Mouse (Mus musculus): ENCODE data around the gene Ffar4. TPM values are rescaled to one million over a fixed set of nuclear protein-coding genes. Genes with fewer than 3 reads are reported as not detected.

Ffar4 gene
- polyA plus RNA-seq, 1 experiment from 2014 or later: 0.46 TPM

DNA sequence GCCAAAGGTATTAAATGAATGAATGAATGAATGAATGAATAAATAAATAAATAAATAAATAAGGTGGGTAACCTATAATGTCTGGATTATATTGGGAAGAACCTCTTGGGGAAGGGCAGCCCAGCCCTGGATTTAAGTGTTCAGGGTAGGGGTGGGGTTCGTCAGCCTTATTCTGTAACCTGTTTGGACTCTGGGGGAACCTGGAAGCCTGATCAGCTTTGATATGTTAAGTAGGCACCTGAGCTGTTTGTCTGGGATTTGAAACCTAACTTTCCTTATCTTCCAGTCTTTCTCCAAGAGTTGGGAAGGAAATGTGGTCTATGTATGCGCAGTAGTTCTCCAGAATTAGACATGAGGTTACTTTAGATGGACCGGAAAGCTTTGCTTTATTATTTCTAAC lies 33.7 kb upstream of the Ffar4 start:
- no peak for ATAC-seq
- Histone ChIP-seq H3K27me3 (replicated peaks; ENCODE audit: control insufficient read depth, insufficient read depth, low read length) (no peaks in the 10 kb centered on the region), H3K4me2 (ENCODE audit: low read length) (no peak overlapping the region), H3K4me1 (ENCODE audit: control insufficient read depth, insufficient read depth, low read depth, low read length) (no peaks in the 10 kb centered on the region), H3K9me3 (ENCODE audit: control insufficient read depth, low read length) (no peaks in the 10 kb centered on the region), H3K27ac (ENCODE audit: low read depth, low read length) (no peak overlapping the region), H3K4me3 (ENCODE audit: low read length) (no peak overlapping the region), H3K9ac (ENCODE audit: low read depth, low read length) (no peak overlapping the region), H3K36me3 (ENCODE audit: control insufficient read depth, insufficient read depth, low read length) (no peaks in the 10 kb centered on the region)
- WGBS: 90% methylated on average over 3 of the region's 3 CpGs

DNA sequence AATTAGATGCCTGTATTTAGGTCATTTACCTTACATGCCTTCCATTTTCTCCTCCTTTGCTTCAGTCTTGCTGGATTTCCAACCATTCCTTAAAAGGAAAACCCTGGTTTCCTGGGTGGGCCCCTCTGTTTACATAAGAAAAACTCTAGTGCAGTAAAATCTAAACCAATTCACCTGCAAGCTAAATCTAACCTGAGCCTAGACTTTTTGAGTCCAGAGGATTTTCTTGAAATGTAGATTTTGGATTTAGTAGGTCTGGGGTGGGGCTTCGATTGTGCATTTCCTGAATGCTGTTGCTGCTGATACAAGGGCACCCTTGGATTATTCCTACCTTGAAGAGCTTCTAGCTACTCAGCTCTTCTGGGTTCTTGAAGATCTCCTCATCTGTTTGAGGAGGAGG lies 32.8 kb upstream of the Ffar4 start:
- no peaks in the 10 kb centered on the region for H3K4me1 ChIP-seq (ENCODE audit: control insufficient read depth, insufficient read depth, low read depth, low read length)
- H3K27me3 ChIP-seq (replicated peaks; ENCODE audit: control insufficient read depth, insufficient read depth, low read length): no peaks in the 10 kb centered on the region
- H3K36me3 ChIP-seq (ENCODE audit: control insufficient read depth, insufficient read depth, low read length): no peaks in the 10 kb centered on the region
- no peak overlapping the region for H3K27ac ChIP-seq (ENCODE audit: low read depth, low read length)
- H3K4me2 ChIP-seq (ENCODE audit: low read length): no peak overlapping the region
- no peak overlapping the region for H3K9ac ChIP-seq (ENCODE audit: low read depth, low read length)
- no peak overlapping the region for H3K4me3 ChIP-seq (ENCODE audit: low read length)
- ATAC-seq: no peak
- 96% methylated on average over 1 of the region's 1 CpGs for WGBS
- no peaks in the 10 kb centered on the region for H3K9me3 ChIP-seq (ENCODE audit: control insufficient read depth, low read length)

DNA sequence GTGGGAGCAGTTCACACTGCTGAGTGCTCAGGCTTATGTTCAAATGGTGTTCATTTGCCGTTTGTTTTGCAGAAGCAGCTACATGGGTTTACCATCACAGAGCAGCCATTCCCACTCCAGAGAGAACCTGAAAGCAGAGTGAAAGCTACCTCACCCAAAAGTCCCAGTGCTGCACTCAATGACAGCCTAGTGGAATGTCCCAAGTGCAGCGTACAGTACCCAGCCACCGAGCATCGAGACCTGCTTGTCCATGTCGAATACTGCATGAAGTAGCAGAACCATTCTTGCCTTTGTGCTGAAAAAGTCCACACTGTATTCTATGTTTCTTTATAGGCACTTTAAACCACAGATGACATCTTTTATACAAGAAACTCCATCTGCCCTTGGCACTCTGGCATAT lies 23.6 kb upstream of the Ffar4 start:
- Histone ChIP-seq H3K4me2 (ENCODE audit: low read length) (no peak overlapping the region), H3K9me3 (ENCODE audit: control insufficient read depth, low read length) (no peaks in the 10 kb centered on the region), H3K9ac (ENCODE audit: low read depth, low read length) (no peak overlapping the region), H3K27ac (ENCODE audit: low read depth, low read length) (no peak overlapping the region), H3K36me3 (ENCODE audit: control insufficient read depth, insufficient read depth, low read length) (no peaks in the 10 kb centered on the region), H3K4me3 (ENCODE audit: low read length) (no peak overlapping the region), H3K27me3 (replicated peaks; ENCODE audit: control insufficient read depth, insufficient read depth, low read length) (no peaks in the 10 kb centered on the region), H3K4me1 (ENCODE audit: control insufficient read depth, insufficient read depth, low read depth, low read length) (no peaks in the 10 kb centered on the region)
- WGBS: 94% methylated on average over 5 of the region's 5 CpGs
- no peak for ATAC-seq

DNA sequence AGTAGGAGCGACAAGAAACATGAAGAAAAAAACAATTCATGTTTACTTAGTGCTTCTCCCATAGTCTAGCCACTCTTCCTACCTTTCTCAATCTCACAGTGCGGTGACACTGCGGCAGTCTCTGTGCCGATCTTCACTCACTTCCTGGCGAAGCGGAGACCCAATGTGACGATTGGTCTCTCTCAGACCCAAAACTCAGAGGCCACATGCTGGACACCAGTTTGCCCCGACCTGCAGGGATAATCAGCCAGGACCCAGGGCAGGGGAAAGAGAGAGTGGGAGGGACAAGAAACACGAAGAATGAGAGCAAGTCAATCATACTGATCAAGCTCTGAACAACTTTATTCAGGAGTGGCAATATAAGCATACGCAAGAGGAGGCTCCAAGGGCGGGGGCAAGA lies 21.8 kb upstream of the Ffar4 start:
- Histone ChIP-seq H3K9me3 (ENCODE audit: control insufficient read depth, low read length) (no peaks in the 10 kb centered on the region), H3K36me3 (ENCODE audit: control insufficient read depth, insufficient read depth, low read length) (no peaks in the 10 kb centered on the region), H3K4me1 (ENCODE audit: control insufficient read depth, insufficient read depth, low read depth, low read length) (no peaks in the 10 kb centered on the region), H3K4me2 (ENCODE audit: low read length) (no peak overlapping the region), H3K4me3 (ENCODE audit: low read length) (no peak overlapping the region), H3K9ac (ENCODE audit: low read depth, low read length) (no peak overlapping the region), H3K27me3 (replicated peaks; ENCODE audit: control insufficient read depth, insufficient read depth, low read length) (no peaks in the 10 kb centered on the region), H3K27ac (ENCODE audit: low read depth, low read length) (no peak overlapping the region)
- no peak for ATAC-seq
- 82% methylated on average over 11 of the region's 11 CpGs for WGBS

DNA sequence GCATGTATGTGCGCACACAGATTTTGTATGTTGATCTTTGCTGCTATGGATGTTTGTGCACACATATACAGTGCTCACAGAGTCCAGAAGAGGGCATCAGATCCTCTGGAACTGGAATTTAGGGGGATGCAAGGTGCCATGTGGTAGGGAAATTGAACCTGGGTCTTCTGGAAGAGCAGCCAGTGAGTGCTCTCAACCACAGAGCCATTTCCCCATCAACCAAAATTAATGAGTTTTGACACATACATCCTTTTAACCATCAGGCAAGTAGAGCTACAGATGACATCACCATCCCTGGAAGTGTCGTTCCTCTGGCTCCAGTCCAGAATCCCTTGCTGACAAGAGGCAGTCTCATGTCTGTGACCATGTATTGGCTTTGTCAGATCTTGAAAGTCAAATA lies 20.6 kb upstream of the Ffar4 start:
- H3K9ac ChIP-seq (ENCODE audit: low read depth, low read length): no peak overlapping the region
- H3K4me3 ChIP-seq (ENCODE audit: low read length): no peak overlapping the region
- no peaks in the 10 kb centered on the region for H3K9me3 ChIP-seq (ENCODE audit: control insufficient read depth, low read length)
- H3K36me3 ChIP-seq (ENCODE audit: control insufficient read depth, insufficient read depth, low read length): no peaks in the 10 kb centered on the region
- WGBS: 71% methylated on average over 2 of the region's 2 CpGs
- H3K27me3 ChIP-seq (replicated peaks; ENCODE audit: control insufficient read depth, insufficient read depth, low read length): no peaks in the 10 kb centered on the region
- ATAC-seq: peak; percentile 52; the same call in 1 of the 2 replicates
- no peaks in the 10 kb centered on the region for H3K4me1 ChIP-seq (ENCODE audit: control insufficient read depth, insufficient read depth, low read depth, low read length)
- no peak overlapping the region for H3K4me2 ChIP-seq (ENCODE audit: low read length)
- H3K27ac ChIP-seq (ENCODE audit: low read depth, low read length): no peak overlapping the region

DNA sequence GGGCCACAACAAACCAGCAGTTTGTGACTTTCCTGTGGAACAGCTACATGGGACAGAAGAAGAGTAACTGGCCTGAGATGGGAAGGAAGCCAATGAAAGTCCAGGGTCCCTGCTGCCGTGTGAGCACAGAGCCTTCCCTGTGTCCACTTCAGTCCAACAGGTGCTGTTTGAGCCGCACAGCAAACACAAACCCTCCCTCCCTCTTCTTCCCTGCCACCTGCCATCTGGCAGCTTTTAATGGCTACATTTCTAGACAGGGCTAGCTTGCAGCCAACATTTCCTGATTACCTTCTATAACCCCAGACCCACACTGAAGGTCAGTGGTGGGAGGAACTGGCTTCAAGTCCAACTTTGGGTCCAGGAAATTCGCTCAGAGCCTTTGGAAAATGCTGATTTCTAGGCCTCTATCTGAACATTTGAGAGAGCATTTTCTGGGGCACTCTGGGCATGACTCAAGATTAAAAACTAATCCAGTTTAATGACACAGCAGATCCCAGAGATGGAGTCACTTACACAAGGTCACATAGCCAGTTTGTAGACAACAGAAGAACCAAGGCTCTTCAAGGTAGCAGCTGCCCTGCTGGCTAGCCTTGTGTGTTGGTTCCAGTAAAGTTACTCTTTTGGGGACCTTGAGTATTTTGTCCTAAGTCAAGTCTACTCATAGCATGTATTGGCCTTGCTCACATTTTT lies 18.9 kb upstream of the Ffar4 start:
- H3K4me2 ChIP-seq (ENCODE audit: low read length): no peak overlapping the region
- no peaks in the 10 kb centered on the region for H3K27me3 ChIP-seq (replicated peaks; ENCODE audit: control insufficient read depth, insufficient read depth, low read length)
- H3K4me1 ChIP-seq (ENCODE audit: control insufficient read depth, insufficient read depth, low read depth, low read length): no peaks in the 10 kb centered on the region
- 77% methylated on average over 3 of the region's 3 CpGs for WGBS
- H3K27ac ChIP-seq (ENCODE audit: low read depth, low read length): no peak overlapping the region
- no peaks in the 10 kb centered on the region for H3K9me3 ChIP-seq (ENCODE audit: control insufficient read depth, low read length)
- no peaks in the 10 kb centered on the region for H3K36me3 ChIP-seq (ENCODE audit: control insufficient read depth, insufficient read depth, low read length)
- ATAC-seq: no peak
- H3K4me3 ChIP-seq (ENCODE audit: low read length): no peak overlapping the region
- no peak overlapping the region for H3K9ac ChIP-seq (ENCODE audit: low read depth, low read length)

DNA sequence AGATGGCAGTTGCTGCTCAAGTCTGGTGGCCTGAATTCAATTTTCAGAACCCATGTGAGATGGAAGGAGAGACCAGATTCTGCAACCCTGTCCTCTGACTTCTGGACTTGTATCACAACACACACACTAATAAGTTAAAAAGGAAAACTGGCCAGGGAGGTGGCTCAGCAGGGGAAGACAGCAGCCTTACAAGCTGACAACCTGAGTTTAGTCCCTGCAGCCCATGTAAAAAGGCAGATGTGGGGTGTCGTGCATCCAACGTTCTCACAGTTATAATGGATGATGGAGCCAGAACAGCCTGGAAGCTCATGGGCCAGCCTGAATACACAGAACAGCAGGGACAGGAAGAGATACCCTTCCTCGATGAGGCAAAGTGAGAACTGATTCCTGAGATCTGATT lies 15.5 kb upstream of the Ffar4 start:
- H3K9me3 ChIP-seq (ENCODE audit: control insufficient read depth, low read length): no peaks in the 10 kb centered on the region
- H3K27me3 ChIP-seq (replicated peaks; ENCODE audit: control insufficient read depth, insufficient read depth, low read length): no peaks in the 10 kb centered on the region
- H3K27ac ChIP-seq (ENCODE audit: low read depth, low read length): no peak overlapping the region
- no peaks in the 10 kb centered on the region for H3K36me3 ChIP-seq (ENCODE audit: control insufficient read depth, insufficient read depth, low read length)
- WGBS: 69% methylated on average over 3 of the region's 3 CpGs
- H3K4me1 ChIP-seq (ENCODE audit: control insufficient read depth, insufficient read depth, low read depth, low read length): no peaks in the 10 kb centered on the region
- H3K4me2 ChIP-seq (ENCODE audit: low read length): no peak overlapping the region
- no peak overlapping the region for H3K4me3 ChIP-seq (ENCODE audit: low read length)
- no peak overlapping the region for H3K9ac ChIP-seq (ENCODE audit: low read depth, low read length)
- ATAC-seq: no peak

DNA sequence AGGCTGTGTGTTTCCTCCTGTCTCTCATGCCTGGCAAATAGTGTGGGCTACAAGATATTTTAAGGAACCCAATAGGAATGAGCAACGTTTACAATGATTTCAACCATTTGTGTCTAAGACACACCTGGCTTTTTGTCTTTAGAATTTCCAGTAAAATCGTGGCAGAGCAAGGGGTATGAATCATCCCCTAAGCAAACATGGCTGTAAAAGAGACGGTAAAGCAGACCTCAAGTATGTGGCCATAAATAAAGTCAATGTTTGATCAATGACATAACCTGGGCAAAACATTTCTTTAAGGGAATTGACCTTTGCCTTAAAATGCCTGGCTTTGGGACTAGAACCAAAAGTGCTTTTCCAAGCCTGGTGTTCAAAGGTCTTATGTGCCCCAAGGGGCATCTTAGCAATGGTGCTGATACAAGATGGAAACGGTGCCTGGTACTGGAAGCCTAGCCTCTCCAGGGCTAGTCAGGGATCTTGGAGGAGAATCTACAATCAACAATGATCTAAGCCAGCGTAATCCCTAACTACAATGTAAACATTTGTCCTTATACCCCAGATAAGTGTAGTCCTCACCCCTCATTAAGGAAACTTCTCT lies 13.8 kb upstream of the Ffar4 start:
- no peak for ATAC-seq
- H3K4me2 ChIP-seq (ENCODE audit: low read length): no peak overlapping the region
- H3K9ac ChIP-seq (ENCODE audit: low read depth, low read length): no peak overlapping the region
- H3K4me3 ChIP-seq (ENCODE audit: low read length): no peak overlapping the region
- WGBS: 83% methylated on average over 5 of the region's 5 CpGs
- H3K9me3 ChIP-seq (ENCODE audit: control insufficient read depth, low read length): no peaks in the 10 kb centered on the region
- H3K36me3 ChIP-seq (ENCODE audit: control insufficient read depth, insufficient read depth, low read length): no peaks in the 10 kb centered on the region
- no peaks in the 10 kb centered on the region for H3K27me3 ChIP-seq (replicated peaks; ENCODE audit: control insufficient read depth, insufficient read depth, low read length)
- H3K4me1 ChIP-seq (ENCODE audit: control insufficient read depth, insufficient read depth, low read depth, low read length): no peaks in the 10 kb centered on the region
- H3K27ac ChIP-seq (ENCODE audit: low read depth, low read length): no peak overlapping the region

DNA sequence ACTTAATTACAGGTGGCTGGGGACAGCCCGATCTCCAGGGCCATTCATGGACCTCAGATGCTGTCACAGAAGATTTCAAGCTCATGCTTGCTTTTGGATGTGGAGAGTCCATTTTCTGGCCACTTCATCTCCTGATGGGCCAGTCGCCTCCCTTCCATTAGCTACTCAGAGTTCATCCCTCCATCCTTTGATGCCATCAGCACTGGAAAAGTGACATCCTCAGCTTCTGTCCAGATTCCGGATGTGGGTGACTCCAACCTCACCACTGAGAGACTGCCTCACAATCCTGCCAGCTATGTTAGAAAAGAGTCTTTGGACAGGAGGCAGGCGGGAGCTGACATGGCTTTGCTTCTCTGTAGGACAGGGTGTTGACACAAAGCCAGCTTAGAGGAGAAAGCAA lies 11.0 kb upstream of the Ffar4 start:
- Histone ChIP-seq H3K9me3 (ENCODE audit: control insufficient read depth, low read length) (no peaks in the 10 kb centered on the region), H3K9ac (ENCODE audit: low read depth, low read length) (no peak overlapping the region), H3K4me1 (ENCODE audit: control insufficient read depth, insufficient read depth, low read depth, low read length) (no peaks in the 10 kb centered on the region), H3K4me2 (ENCODE audit: low read length) (no peak overlapping the region), H3K36me3 (ENCODE audit: control insufficient read depth, insufficient read depth, low read length) (no peaks in the 10 kb centered on the region), H3K27ac (ENCODE audit: low read depth, low read length) (no peak overlapping the region), H3K27me3 (replicated peaks; ENCODE audit: control insufficient read depth, insufficient read depth, low read length) (no peaks in the 10 kb centered on the region), H3K4me3 (ENCODE audit: low read length) (no peak overlapping the region)
- ATAC-seq: no peak
- 91% methylated on average over 4 of the region's 4 CpGs for WGBS

All from hindbrain, embryonic 16.5 days (tissue).